Mouse (Mus musculus): Measurements from ENCODE around the gene Adam17.

DNA sequence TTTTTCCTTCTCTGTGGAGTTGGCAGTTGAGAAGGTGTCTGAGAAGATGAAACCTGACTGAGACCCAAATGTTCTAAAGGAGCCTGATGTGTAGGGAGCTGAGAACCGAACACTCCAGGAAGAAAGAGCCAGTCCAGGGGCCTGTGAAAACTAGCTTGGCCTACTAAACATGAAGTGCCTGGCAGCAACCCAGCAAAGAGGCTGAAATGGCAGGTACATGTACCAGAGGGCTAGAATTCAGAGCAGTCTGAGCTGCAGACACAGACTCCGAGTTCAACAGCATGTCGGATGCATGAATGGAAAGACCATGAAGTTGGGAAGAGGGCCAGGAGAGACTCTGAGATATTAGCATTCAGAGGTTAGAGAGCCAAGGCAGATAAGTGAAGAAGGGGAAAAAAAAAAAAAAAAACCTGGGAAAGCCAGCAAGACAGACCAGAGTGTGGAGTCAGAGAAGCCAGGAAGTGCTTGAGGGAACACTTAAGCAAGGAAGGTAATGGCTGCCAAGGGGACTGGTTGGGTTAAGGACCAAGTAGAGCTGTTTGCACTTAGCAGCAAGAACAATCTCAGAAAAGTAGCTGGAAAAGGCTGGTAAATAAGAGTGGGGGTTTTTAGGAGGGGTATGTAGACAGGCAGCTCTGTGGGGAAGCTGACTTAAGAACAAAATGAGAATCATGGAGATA, 84.6 kb downstream of the Adam17 start:
- TF ChIP-seq POLR2A (IDR thresholded peaks at IDR 0.05; ENCODE audit: extremely low read depth, insufficient read depth, low read length) (no peak), CTCF (IDR thresholded peaks at IDR 0.05; ENCODE audit: extremely low read depth, insufficient read depth, low read length) (no peak)

Measured in cortical plate, adult 2 months (tissue).